Mouse (Mus musculus) left cerebral cortex, adult 8-10 months (tissue): ENCODE data around the gene Gm11549. TPM values are rescaled to one million over a fixed set of nuclear protein-coding genes. Genes with fewer than 3 reads are reported as not detected.
A peak's percentile ranks its signal among the peaks of the same experiment; 100 is the strongest.

ENCODE experiments used
- DNase-seq, 2 experiments: peaks; one replicate each; pipeline ENCODE4 v3.0.0; 2022; ENCODE audit warnings: low spot score in 2 of 2
- total RNA-seq, 4 experiments: library from RNA; stranded (reverse); gene quantifications; 2 replicates each; pipeline ENCODE4 v1.2.4; 2022

Gene Gm11549
- total RNA-seq, 4 experiments from 2014 or later, result 24.5 to 30.0 (median 28.1) TPM

DNA sequence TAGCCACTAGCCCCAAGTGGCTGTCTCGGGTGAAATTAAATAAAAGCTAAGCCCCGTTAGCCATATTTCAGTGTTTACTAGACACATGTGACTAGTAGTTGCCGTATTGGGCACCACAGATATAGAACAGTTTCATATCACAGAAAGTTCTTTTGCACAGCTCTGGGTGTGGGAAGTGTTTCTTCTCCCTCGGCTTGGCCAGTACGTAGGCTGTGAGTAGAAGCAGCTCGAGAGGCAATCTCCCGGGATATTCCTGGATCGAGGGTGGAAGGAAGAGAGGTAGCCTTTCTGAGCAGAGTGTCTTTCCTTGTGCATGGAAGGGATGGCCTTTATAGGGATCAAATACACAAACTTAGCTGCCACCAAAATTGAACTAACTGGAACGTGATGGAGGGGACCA is 5.4 kb downstream of the Gm11549 start:
- peak in 1 of 2 experiments; percentile 78 for DNase-seq

DNA sequence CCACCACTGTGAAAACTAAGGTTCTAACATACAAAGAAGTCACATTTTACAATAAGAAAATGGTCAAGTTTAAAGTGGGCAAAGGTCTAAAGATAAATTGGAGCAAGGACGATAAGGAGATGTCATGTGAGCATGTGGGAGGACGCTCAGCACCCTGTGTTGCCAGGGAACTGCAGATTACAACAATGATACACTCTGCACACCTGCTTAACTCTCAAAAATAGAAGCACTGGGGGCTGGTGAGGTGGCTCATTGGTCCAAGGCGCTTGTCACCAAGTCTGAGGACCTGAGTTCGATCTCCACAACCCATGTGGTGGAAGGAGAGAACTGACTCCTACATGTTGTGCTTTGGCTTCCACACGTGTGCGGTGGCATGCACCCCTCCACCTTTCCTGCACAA is 10.1 kb downstream of the Gm11549 start:
- no peak for DNase-seq

DNA sequence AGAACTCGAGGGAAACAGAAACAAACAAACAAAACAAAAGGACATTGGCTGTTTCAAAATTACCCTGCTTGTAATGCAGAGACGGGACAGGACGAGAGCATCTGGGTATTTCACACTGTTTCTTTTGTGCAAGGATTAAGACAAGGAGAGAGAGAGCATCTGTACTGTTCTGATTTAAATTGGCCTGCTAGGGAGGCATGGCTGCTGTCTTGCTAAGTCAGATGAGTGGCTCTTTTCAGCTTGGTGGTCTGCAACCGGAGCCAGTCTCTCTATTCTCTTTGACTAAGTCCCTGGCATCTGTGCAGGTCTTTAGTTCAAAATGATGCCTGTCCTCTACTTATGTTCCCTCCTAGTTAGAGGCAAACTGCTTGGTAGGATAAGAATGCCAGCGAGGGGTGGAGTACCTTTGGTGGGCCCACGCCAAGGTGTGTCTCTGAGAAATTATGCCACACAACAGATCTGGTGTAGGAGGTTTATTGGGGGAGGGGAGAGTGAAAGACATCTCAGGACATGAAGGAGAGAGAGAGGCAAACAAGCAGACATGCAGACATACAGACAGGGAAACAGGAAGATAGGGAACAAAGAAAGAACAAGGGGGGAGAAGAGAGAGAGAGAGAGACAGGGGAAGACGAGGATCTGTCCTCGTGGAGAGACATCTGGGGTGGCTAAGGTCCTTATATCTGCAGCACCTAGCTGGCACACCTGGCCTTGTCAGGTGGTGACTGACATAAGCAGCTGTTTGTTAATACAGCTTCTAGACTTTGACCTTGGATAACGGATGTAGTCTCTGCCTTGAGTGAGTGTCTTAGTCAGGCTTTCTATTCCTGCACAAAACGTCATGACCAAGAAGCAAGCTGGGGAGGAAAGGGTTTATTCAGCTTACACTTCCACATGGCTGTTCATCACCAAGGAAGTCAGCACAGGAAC is 15.5 kb downstream of the Gm11549 start:
- no peak for DNase-seq

GRCm38 (mm10) chr3:36505306-36505705 is 16.3 kb downstream of the Gm11549 start:
- DNase-seq, result no peak

DNA sequence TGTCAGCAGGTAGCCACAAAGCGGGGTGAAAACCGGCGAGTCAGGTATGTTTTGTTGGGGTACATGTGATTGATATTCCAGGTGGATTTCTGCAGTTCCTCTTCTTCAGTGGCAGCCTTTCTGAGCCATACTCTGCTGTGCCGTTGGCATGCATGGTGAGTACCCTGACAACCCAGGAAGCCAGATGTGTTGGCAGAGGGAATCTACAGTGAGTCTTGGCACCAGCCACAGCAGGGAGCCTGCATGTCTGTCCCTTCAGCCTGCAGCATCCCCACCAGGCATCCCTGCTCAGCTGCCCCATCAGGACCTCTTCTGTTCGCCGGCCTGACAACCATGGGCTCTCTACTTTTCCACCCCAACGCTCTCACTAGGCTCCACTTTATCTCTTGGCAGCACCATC is 20.1 kb downstream of the Gm11549 start:
- no peak for DNase-seq

- no peak for DNase-seq
Measured at GRCm38 (mm10) chr3:36500976-36501375, 20.6 kb downstream of the Gm11549 start.

DNA sequence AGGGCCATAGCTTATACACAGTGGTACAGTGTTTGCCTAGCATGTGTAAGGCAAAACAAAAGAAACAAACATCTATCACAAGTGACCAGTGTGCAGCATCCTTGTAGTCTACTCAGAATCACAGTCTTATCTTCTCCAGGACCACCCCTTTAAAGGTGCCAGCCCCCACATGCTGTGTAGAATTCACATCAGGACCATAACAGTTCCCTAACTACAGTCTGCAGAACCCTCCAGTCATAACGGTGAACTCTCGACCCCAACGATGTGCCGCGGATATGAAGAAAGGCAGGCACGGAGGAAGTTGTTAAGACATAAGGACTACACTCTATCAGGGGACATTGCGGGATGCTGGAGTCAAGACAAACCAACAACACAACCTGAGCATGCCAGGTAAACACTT is 22.2 kb downstream of the Gm11549 start:
- no peak for DNase-seq

- no peak for DNase-seq
Measured at GRCm38 (mm10) chr3:36498224-36498623, 23.4 kb downstream of the Gm11549 start.

GRCm38 (mm10) chr3:36496746-36497145 is 24.9 kb downstream of the Gm11549 start:
- peak in 1 of 2 experiments; percentile 59 for DNase-seq

- no peak for DNase-seq
Measured at GRCm38 (mm10) chr3:36496273-36496672, 25.3 kb downstream of the Gm11549 start.

- DNase-seq, result peak; percentile 66 to 91
Measured at GRCm38 (mm10) chr3:36495436-36495835, 26.2 kb downstream of the Gm11549 start.

DNA sequence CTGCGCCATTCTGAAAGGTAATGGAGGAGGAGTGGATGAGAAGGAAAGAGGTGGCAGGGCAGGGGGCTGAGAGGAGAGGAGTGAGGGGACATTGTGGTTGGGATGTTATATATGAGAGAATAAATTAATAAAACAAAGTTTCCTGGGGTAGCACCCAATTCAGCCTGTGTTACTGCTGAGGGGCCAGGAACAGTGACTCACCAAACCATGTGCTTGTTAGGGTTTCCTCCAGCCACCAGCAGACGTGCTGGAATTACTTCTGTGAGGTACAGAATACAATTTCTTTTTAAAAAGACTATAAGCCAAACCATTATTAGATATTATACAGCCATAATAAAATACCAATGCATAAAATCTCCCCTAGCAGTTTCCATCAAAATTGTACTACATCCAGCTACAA is 27.0 kb downstream of the Gm11549 start:
- DNase-seq, result no peak

DNA sequence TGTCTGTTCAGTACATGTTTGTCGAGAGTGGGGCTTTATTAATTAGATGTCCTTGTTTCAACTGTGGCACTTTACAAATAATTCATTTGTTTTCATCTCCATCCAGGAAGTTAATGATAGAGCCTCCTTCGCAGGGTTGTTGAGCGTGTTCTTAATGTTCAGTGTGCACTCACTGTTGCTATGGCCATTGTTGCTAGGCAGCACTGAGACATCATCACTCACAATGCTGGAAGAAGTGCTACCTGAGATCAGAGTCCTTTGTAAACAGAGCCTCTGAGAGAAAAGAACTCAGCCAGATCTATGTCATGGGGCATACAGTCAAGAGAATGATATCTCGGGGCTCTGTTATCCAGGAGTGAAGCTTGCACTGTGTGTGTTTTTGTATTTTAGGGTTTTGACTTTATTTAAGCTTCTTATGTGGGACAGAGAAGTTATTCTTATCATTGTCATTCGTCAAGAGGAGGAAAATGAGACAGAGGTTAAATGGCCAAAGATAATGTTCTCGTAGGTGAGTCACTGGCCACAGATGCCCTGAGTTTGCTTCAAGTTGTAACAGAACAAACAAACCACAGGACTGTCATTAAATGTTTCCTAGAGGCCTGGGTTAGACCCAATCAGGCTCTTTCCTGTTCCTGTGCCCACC is 27.9 kb downstream of the Gm11549 start:
- DNase-seq, result no peak

GRCm38 (mm10) chr3:36492716-36493391 is 28.8 kb downstream of the Gm11549 start:
- no peak for DNase-seq

GRCm38 (mm10) chr3:36491535-36491934 is 30.1 kb downstream of the Gm11549 start:
- DNase-seq, result no peak

DNA sequence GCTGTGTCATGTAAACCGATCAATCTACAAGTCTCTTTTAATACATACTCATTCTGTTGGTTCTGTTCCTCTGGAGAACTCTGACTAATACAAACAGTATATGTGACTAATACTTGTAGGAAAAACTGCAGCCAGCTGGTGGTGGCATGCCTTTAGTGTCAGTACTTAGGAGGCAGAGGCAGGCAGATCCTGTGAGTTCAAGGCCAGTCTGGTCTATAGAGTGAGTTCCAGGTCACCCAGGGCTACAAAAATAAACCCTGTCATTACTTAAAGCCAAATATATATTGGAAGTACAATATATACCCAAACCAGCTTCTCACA is 32.1 kb downstream of the Gm11549 start:
- DNase-seq, result no peak

DNA sequence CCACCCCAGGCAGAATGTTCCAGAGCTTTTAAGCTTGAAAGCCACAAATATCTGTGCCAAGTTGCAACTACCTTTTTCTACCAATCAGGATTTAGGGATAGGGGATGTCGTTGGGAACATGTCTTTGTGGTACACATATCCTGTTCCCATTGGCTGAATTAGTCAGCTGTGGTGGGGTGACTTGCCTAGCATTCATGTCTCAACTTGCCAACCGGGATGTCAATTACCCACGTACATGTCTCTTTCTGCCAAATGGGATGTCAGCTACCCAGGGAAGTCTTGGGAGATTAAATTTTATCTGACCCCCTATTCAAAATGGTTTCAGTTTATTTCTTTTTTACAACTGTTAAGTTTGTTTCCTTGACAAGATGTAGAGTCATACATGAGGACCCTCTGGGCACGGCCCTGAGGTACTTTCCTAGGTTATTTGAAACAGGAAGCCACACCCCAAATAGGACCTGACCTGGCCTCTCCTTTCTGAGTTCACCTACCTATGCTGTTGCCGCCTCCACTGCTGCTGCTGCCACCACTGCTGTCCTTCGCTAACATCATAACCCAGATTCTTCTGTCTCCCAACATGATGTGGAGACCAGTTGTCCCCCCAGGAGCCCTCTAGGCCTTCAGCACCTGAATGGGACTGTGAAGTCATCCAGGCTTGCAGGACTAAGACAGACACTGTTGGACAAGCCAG is 32.6 kb downstream of the Gm11549 start:
- DNase-seq, result no peak

GRCm38 (mm10) chr3:36488367-36488766 is 33.2 kb downstream of the Gm11549 start:
- DNase-seq, result no peak

- no peak for DNase-seq
Measured at GRCm38 (mm10) chr3:36486881-36487280, 34.7 kb downstream of the Gm11549 start.

DNA sequence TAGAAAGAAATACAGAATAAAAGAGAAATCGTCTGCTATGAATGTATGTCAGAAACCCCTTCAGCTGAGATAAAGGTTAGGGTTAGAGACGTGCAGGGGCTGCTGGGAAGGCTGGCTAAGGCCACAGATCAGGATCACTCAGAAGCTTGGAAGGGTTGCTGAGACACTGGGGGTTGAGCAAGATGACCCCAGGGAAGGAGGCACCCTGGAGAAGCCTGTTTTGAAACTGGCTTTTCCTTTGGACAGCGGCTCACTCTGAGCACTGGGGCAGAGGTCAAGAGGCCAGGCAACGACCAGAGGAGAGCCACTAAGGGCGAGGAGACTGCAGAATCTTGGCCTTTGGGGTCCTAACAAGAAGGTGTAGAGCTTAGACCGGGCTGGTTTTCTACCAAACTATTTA is 35.4 kb downstream of the Gm11549 start:
- no peak for DNase-seq

- no peak for DNase-seq
Measured at GRCm38 (mm10) chr3:36484292-36484691, 37.3 kb downstream of the Gm11549 start.

GRCm38 (mm10) chr3:36482940-36483339 is 38.7 kb downstream of the Gm11549 start:
- DNase-seq, result no peak
